Mouse (Mus musculus) stomach, embryonic 16.5 days (tissue): ENCODE measurements around the gene Cpped1. TPM values are rescaled to one million over a fixed set of nuclear protein-coding genes. Genes with fewer than 3 reads are reported as not detected.

ENCODE experiments used
- ATAC-seq: fragments of 200-750 bp; cut with Nextera tagmentation; 2 replicates; pipeline ENCODE4 v1.8.0; 2017; ENCODE audit warnings: moderate number of reproducible peaks, moderate TSS enrichment; ENCODE audit not compliant: insufficient read depth, low FRiP score
- H3K27ac ChIP-seq: fragments of 300-500 bp; sonication (generic); 2 replicates; pipeline ENCODE4 v1.5.1; 2014; ENCODE audit warnings: low read length
- H3K27me3 ChIP-seq: fragments of 300-500 bp; sonication (generic); 2 replicates; pipeline ENCODE4 v1.6.1; 2014; ENCODE audit warnings: low read length, control low read depth, mixed read lengths; ENCODE audit not compliant: control insufficient read depth, insufficient read depth
- H3K36me3 ChIP-seq: fragments of 300-500 bp; sonication (generic); 2 replicates; pipeline ENCODE4 v1.6.1; 2014; ENCODE audit warnings: low read length; ENCODE audit not compliant: control insufficient read depth, insufficient read depth
- H3K4me1 ChIP-seq: fragments of 300-500 bp; sonication (generic); 2 replicates; pipeline ENCODE4 v1.6.1; 2014; ENCODE audit warnings: low read length, control low read depth, mixed read lengths; ENCODE audit not compliant: control insufficient read depth, insufficient read depth
- H3K4me2 ChIP-seq: fragments of 300-500 bp; sonication (generic); 2 replicates; pipeline ENCODE4 v1.6.1; 2014; ENCODE audit warnings: low read depth, low read length, mixed read lengths
- H3K4me3 ChIP-seq: fragments of 300-500 bp; sonication (generic); replicated peaks from 2 replicates; pipeline ENCODE4 v1.5.1; 2014; ENCODE audit warnings: mild to moderate bottlenecking, low read length
- H3K9ac ChIP-seq: fragments of 300-500 bp; sonication (generic); 2 replicates; pipeline ENCODE4 v1.6.1; 2014; ENCODE audit warnings: low read length
- H3K9me3 ChIP-seq: fragments of 300-500 bp; sonication (generic); replicated peaks from 2 replicates; pipeline ENCODE4 v1.6.1; 2016; ENCODE audit warnings: low read length, control low read depth; ENCODE audit not compliant: control insufficient read depth
- WGBS: fragments of 180-500 bp; shearing (Covaris S2); extraction: QIAGEN DNeasy Blood & Tissue Kit; methylation state at CpG from one replicate; pipeline ENCODE4 v1.1.7; 2014; 5-methylcytosine and 5-hydroxymethylcytosine counted together
- polyA plus RNA-seq: library from polyadenylated mRNA; unstranded; fragments of >200 nt; fragmentation: Nextera tagmentation; extraction: Ambion mirVana; gene quantifications from 2 replicates; pipeline ENCODE4 v1.2.1, GENCODE M21; 2015

The Cpped1 gene
- polyA plus RNA-seq, 1 experiment from 2014 or later, result 22.2 TPM

DNA sequence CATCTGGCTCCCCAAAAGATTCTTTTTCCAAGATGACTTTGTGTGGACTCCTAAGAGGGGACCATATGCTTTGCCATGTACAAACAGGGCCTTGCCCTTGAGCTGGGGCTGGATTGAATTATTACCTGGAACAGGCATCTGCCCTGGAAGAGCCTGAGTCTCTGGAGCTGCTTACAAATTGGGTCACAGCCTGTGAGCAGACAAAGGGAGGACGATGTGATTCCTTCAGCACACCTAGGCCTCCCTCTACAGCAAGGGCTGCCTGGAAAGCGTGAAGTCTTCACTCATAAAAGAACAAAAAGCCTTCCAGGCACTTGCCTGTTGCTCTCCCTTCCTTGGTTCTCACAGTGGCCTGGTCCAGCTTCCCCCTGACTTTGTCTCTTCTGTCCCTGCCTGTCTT is 136.9 kb downstream of the Cpped1 start:
- ATAC-seq, result no peak
- WGBS, result 72% methylated on average over 2 of the region's 2 CpGs
- no peaks in the 10 kb centered on the region for H3K36me3 ChIP-seq
- no peak overlapping the region for H3K4me2 ChIP-seq
- H3K27me3 ChIP-seq, result no peaks in the 10 kb centered on the region
- H3K27ac ChIP-seq, result no peak overlapping the region
- no peak overlapping the region; the same call in 1 of the 2 replicates for H3K9ac ChIP-seq
- H3K4me1 ChIP-seq, result no peaks in the 10 kb centered on the region; the same call in 1 of the 2 replicates
- no peaks in the 10 kb centered on the region for H3K9me3 ChIP-seq
- H3K4me3 ChIP-seq, result no peak overlapping the region

DNA sequence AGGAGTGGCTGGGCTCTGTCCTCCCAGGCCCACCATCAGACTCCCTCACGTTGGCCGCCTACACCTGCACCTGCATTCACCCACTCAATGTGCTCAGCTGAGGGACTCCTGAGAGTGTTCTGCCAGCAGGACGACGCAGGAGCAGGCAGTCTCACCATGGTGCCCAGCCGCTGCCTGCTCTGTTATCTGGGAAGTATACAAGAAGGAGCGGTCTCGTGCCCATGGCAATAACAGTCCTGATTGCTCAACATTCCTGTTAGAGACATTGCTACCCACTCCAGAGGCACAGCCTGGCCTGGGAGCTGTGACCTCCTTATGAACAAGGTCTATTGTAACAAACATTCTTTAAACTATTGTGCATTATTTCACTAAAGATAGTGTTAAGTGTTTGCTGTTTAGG is 151.3 kb downstream of the Cpped1 start:
- Histone ChIP-seq H3K9ac (no peak overlapping the region), H3K36me3 (no peaks in the 10 kb centered on the region), H3K9me3 (no peaks in the 10 kb centered on the region), H3K27ac (no peak overlapping the region), H3K4me2 (no peak overlapping the region), H3K27me3 (no peaks in the 10 kb centered on the region), H3K4me1 (no peaks in the 10 kb centered on the region), H3K4me3 (no peak overlapping the region)
- no peak for ATAC-seq
- WGBS, result 80% methylated on average over 7 of the region's 7 CpGs

GRCm38 (mm10) chr16:11757471-11757870 is 151.8 kb downstream of the Cpped1 start:
- Histone ChIP-seq H3K4me1 (no peaks in the 10 kb centered on the region), H3K9ac (no peak overlapping the region), H3K4me2 (no peak overlapping the region), H3K36me3 (no peaks in the 10 kb centered on the region), H3K9me3 (no peaks in the 10 kb centered on the region), H3K27me3 (no peaks in the 10 kb centered on the region), H3K4me3 (no peak overlapping the region), H3K27ac (no peak overlapping the region)
- WGBS, result 85% methylated on average over 8 of the region's 8 CpGs
- no peak for ATAC-seq

DNA sequence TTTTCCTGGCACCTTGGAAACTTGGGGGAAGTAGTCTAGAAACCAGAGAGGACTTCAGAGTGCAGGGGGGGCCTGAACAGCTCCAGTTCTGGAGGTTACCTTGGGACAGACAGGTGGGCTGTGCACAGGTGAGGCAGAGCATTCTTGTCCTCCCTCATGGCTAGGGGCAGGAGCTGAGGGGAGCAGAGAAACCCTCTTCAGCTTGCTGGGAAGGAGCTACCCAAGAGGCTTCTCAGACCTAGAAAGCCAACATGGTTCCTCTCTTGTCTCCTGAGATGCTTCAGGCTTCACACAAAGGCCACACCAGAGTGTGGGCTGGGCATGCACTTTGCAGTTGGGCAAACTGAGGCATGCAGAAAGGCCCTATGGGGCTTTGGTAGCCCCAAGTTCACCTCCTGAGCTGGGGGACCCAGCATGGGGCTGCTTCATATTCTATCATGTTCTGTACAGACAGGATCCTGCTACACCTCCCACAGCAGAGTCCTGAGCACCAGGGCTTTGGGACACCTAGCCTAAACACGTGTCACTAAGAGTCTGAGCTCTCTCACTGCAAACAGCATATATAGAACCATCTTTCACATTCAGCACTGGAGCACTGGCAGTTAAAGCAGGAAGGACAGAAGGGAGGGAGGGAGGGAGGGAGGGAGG is 152.5 kb downstream of the Cpped1 start:
- no peak overlapping the region for H3K4me3 ChIP-seq
- H3K27ac ChIP-seq, result no peak overlapping the region
- no peak overlapping the region for H3K4me2 ChIP-seq
- H3K9me3 ChIP-seq, result no peaks in the 10 kb centered on the region
- H3K36me3 ChIP-seq, result no peaks in the 10 kb centered on the region
- H3K9ac ChIP-seq, result no peak overlapping the region
- ATAC-seq, result no peak
- H3K4me1 ChIP-seq, result no peaks in the 10 kb centered on the region
- no peaks in the 10 kb centered on the region for H3K27me3 ChIP-seq
- 56% methylated on average over 1 of the region's 1 CpGs for WGBS

- Histone ChIP-seq H3K4me2 (no peak overlapping the region), H3K9ac (no peak overlapping the region), H3K4me3 (no peak overlapping the region), H3K9me3 (no peaks in the 10 kb centered on the region), H3K4me1 (no peaks in the 10 kb centered on the region), H3K27me3 (no peaks in the 10 kb centered on the region), H3K36me3 (no peaks in the 10 kb centered on the region), H3K27ac (no peak overlapping the region)
- WGBS, result 82% methylated on average over 9 of the region's 9 CpGs
- no peak for ATAC-seq
Observed at GRCm38 (mm10) chr16:11755281-11756066, 153.8 kb downstream of the Cpped1 start.

DNA sequence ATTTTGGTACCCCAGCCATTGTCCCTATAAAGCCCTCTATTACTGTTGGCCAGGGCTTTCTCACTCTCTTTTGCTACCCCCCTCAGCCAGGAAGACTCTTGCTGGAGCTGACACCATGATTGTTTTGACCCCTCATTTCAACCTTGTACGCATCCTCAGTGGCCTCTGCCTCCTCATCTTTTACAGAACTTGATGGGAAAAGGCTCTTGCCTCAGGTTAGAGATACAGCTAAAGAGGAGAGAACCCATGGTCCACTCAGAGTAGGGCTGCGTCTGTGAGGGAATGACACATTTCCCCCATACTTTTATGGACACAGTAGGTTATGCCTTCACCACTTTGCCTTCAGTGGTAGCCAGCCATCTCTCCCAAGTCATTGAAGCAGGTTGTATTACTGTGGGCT is 155.1 kb downstream of the Cpped1 start:
- ATAC-seq, result no peak
- WGBS, result 86% methylated on average over 2 of the region's 2 CpGs
- no peak overlapping the region for H3K4me3 ChIP-seq

More for the DNA sequence above, 155.1 kb downstream of the Cpped1 start:
- Histone ChIP-seq H3K36me3 (no peaks in the 10 kb centered on the region), H3K9ac (no peak overlapping the region), H3K27ac (no peak overlapping the region), H3K27me3 (no peaks in the 10 kb centered on the region), H3K9me3 (no peaks in the 10 kb centered on the region), H3K4me2 (no peak overlapping the region), H3K4me1 (no peaks in the 10 kb centered on the region)

Other genes with a start within 250 kb of the Cpped1 start
- 0.70 and 0.83 TPM in 2 replicates for gene Shisa9, start 74.7 kb upstream of the Cpped1 start, polyA plus RNA-seq